Mouse (Mus musculus): ENCODE measurements around the gene Gm45062.
"Not testable (repeated sequence)": the region's sequence is repeated elsewhere in the genome, so short reads cannot be mapped to it uniquely, and the experiment has no call there.

Gm45062 gene

GRCm38 (mm10) chr6:8511447-8511846 lies 252.2 kb downstream of the Gm45062 start:
- no peak for DNase-seq

GRCm38 (mm10) chr6:8512416-8512815 lies 253.2 kb downstream of the Gm45062 start:
- no peak for DNase-seq

GRCm38 (mm10) chr6:8519687-8520086 lies 260.4 kb downstream of the Gm45062 start:
- DNase-seq, result no peak

DNA sequence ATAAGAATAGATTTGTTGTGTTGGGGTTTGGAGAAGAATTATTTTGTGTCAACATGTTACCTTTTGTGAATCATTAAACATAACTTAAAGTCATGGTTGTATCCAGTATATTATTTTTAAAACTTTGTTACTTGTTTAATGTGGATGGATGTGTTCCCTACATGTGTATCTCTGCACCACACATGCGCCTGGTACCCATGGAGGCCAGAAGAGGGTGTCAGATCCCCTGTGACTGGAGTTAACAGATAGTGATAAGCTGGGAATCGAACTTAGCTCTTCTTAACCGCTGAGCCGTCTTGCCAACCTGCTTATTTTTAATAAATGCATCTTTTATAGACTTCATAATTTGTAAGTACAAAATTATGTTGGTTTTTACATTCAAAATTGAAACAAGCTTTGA lies 262.0 kb downstream of the Gm45062 start:
- DNase-seq, result no peak

GRCm38 (mm10) chr6:8524717-8525116 lies 265.5 kb downstream of the Gm45062 start:
- no peak for DNase-seq

DNA sequence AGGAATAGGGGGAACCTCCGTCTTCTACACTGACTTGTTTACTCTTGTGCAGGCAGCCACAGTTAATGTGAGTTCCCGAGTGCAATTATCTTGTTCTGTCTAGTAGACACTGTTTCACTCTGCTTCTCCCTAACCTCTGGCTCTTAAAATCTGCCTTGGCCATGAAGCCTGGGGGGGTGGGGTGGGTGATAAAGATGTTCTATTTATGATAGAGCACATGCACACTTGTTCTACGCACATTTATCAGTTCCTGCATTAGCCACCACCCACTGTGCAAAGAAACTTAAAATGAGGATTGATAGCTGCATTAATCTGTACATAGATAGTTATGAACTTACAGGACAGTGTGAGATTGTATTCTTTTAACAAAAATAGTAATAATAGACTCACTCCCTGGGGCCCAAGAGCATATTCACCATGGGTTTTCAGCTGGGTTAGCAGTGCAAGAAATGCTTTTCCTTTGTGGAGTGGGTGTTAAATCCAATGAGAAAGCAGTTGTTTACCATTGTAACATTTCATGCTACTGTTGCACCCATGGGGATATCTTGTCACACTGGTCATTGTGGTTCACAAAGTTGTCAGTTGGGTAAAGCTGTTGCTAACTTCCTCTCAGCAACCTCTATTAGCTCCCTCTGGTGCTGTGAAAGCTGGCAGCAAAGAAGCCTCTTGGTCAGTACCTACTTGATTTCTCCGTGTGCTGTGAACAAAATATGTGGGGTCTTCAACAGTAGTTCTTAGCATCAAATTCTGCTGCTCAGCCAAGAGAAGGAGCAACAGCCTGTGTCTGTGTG lies 272.0 kb downstream of the Gm45062 start:
- DNase-seq, result no peak

DNA sequence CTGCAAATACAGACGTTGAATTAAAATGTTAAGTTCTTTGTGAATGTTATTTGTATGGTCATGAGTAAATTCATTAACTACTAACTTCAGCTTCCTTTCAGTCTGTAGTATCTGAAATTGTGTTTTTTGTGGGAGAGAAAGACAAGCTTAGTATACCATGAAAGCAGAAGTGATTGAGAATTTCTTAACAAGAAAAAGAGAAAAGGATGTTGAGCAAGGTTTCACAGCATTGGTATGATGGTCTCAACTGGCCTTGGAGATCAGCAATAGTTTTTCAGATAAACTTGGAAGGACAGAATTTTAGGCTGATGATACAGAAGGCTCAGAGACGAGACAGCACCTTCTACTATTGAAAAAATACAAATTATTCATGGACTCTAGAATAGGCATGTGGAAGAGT lies 277.7 kb downstream of the Gm45062 start:
- no peak for DNase-seq

DNA sequence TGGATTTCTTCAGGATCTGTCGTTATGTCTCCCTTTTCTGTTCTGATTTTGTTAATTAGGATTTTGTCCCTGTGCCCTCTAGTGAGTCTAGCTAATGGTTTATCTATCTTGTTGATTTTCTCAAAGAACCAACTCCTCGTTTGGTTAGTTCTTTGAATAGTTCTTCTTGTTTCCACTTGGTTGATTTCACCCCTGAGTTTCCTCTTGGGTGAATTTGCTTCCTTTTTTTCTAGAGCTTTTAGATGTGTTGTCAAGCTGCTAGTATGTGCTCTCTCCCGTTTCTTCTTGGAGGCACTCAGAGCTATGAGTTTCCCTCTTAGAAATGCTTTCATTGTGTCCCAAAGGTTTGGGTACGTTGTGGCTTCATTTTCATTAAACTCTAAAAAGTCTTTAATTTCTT lies 282.3 kb downstream of the Gm45062 start:
- not testable (repeated sequence) for DNase-seq

DNA sequence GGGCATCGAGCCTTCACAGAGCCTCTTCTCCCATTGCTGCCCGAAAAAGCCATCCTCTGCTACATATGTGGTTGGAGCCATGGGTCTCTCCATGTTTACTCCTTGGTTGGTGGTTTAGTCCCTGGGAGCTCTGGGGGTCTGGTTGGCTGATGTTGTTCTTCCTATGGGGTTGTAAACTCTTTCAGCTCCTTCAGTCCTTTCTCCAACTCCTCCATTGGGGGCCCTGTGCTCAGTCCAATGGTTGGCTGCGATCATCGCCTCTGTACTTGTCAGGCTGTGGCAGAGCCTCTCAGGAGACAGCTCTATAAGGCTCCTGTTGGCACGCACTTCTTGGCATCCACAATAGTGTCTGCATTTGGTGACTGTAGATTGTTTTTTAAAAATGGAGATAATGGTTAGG lies 285.6 kb downstream of the Gm45062 start:
- no peak for DNase-seq

- no peak for DNase-seq
Measured at GRCm38 (mm10) chr6:8545780-8546179, 286.5 kb downstream of the Gm45062 start.

DNA sequence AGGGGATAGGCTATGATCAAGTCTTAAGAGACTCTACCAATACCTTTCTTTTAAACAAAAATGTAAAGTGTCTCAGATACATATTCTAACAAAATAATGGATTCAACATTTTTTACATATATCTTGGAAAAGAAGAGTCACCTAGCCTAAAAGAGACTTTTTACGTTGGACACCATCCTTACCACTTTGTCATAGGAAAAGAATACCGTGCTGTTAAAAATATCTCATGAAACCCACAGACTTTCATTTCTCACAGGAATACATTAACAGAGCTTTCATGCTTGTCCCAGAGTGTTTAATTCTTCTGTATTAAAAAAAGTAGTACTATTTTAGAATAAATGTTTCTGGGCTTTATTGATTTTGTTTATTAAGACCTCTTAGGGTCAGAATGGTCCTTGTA lies 291.9 kb downstream of the Gm45062 start:
- no peak for DNase-seq

DNA sequence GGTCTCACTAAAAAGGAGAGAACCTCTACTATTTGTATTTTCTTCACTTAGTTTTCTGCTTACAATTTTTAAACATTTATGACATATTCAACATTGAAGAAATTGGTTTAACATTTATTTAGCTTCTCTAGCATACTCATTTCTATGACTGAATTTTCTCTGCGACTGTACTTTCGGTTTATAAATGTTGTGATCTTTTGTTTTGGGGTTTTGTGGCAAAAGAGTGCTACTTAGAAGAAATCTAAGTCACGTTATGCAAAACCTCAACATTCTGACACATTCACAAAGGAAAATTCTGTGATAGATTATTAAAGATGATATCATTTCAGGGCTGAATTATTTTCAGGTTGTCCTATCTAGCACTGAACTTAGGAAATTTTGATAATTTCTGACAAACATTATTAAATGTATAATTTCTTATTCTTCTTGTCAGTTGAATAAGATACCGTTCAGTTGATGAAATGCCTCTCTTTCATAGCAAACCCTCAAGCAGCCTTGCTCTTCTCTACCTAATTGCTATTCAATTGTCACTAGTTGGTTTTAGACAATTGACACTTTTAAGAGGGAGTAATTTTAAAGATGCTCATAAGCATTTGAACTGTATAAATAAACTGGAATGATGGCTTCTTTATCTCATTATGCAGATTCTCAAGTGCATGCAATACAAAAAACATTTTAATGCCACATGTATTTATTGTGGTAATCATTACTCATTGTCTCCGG lies 297.8 kb downstream of the Gm45062 start:
- DNase-seq, result no peak

DNA sequence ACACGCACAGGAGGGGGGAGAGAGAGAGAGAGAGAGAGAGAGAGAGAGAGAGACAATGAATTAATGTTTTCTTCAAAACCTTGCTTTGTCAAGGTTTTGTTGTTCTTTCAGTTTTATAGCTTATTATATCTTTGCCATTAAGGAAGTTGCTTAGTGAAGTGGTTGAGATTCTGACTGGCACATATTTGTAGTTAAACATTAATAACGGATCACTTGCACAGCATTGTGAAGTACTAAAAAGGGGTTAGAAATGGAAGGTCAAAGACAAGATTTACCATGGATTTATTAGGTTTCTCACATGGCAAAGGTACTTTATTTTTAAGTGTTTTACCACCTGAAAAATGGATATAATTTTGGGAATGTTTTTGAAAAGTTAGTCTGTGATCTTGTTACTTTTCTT lies 301.4 kb downstream of the Gm45062 start:
- no peak for DNase-seq

DNA sequence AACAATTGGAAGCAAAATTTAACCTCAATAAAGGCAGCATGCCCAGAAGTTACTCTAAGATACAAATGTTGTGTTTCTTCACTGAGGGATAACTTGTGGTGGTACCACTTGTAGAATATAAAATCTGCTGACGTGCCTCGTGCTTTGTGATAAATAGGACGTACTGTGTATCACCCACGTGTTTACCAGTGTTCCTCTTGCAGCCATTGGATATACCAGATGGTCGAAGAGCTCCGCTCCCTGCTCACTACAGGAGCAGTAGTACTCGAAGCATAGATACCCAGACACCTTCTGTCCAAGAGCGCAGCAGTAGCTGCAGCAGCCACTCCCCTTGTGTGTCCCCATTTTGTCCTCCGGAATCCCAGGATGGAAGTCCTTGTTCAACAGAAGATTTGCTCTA lies 323.1 kb downstream of the Gm45062 start:
- no peak for DNase-seq

DNA sequence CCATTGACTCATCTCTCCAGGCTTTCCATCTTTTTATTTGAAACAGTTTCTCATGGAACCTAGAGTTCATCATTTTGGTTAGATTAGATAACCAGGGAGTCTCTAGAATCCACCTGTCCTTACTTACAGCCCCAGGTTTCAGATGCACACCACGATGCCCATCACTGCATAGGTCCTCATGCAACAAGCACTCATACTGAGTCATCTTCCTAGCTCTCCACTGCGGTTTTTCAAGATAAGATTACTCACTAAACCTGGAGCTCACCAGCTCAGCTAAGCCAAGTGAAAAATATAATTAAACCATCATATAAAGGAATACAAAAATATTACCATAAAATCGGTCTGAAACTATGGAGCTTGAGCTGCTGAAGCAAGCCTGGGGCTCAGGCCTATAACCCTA lies 324.6 kb downstream of the Gm45062 start:
- DNase-seq, result no peak

DNA sequence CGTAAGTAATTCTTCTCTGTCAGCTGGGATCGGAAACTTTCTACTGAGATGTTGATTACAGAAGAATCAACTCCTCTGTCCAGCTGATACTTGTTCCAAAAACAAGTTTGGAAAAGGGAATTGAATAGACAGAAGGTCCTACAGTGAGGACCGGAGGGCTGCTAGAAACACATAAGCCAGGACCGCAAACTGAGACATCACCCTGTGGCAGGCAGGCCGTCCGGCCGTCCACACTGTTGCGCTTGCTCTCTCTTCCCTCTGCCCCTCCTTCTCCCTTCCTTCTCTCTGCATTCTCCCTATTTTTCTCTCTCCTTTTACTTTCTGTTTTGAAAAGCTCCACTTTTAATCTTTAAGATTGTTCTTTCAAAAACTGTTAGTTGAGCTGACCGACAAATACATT lies 332.4 kb downstream of the Gm45062 start:
- DNase-seq, result no peak

DNA sequence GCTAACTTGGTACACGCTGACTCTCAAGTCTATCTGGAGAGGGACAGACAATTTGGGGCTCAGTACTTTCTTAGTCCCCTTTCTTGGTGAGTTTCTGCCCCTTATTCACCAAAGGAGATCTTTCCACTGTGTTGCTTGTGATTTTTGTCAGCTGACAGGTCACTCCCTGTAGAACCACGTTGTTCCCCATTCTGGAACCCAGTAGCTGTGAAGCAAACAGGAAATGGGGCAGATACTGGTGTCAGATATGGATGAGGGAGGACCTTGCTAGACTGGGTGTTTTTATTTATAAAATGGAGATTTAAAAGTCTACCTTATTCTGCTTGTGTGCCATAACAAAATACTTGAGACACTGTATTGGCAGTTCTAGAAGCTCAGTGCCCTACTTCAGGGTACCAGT lies 358.1 kb downstream of the Gm45062 start:
- no peak for DNase-seq

GRCm38 (mm10) chr6:8619582-8620350 lies 360.5 kb downstream of the Gm45062 start:
- no peak for DNase-seq

- no peak for DNase-seq
Measured at GRCm38 (mm10) chr6:8623045-8623444, 363.8 kb downstream of the Gm45062 start.

GRCm38 (mm10) chr6:8628226-8628625 lies 369.0 kb downstream of the Gm45062 start:
- no peak for DNase-seq

DNA sequence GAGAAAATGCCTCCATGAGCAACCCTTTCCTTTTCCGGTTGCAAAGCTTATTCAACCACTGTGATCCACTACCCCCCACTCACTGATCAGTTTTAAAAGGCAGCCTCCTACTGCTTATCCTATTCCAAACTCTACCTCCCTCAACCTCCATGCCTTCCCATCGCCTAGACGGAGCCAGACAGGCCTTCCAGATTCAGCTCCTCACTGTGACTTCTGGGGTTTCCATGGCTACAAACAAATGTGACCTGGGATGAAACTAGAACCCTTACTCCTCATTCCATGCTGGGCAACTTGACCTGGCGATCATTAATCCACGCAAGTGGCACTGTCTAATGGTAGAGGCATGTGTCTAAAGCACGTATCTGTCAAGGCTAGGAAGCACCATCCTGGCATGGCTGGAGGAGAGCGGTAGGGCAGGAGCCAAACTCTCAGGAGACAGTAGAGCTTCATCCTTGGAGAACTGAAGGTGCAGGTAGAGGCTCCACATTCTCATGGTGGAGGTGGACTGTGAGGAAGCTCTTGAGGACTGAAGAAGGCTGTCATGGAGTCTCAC lies 369.5 kb downstream of the Gm45062 start:
- no peak for DNase-seq

DNA sequence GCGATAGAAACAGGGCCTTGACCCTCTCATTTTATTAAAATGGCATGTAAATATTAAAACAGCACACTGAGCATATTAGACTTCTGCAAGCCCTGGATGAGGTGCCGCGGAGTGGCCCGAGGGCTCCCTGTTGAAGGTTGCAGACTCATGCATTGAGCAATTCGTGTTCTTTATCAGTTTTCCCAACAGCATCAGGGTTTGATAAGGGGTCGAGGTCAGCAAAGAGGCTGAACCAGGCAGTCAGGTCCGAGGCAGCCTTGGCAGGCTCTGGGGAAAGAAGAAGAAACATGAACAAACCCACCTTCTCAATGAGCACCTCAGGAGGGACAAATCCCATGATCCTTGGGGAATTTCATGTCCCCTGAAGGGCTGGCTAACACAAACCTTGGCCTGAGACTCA lies 371.3 kb downstream of the Gm45062 start:
- no peak for DNase-seq

DNA sequence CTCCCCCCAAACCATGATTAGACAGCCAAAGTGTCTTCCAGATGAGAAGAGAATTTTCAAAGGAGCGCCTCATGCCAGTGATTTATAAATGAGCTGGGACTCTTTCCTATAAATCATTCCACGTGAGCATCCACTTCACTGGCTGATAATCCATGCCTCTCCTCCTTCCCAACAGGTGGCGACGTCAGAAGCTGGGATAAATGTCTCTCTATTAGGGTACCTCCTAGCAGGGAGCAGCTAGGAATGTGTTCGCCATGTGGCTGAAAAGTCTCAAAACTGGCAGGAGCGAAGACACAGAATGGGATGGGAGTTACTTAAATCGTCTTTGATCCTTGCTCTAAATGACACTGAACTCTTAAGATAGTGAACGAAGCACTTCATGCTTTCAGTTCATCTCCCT lies 372.1 kb downstream of the Gm45062 start:
- no peak for DNase-seq

Measured in right cerebral cortex, postnatal 4 days (tissue).